In the genomic region with DNA sequence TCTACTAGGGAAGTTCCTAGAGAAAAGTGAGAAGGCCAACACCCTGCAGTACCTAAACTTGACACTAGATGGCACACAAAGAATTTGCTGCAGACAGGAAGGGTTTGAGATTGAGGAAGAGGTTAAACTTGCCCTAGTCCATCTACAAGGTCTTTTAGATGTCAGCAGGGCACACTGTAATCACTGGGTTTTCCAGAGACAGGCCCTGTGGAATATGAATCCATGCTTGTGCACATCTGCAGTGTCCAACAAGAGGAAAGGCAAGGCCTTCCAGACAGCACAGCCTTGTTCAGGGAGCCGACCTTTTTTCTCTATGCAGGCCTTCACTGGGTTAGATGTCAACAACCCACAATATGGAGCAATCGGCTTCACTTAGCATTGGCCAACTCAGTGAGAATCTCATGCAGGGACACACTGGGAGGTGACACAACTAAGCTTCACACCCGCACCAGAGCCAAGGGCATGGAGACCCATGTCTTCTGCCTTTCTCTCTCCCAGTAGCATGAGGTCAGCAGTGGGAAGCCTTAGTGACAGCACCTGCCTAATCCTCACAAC, we compare ENCODE assay signal across 8 mouse cellular contexts. TPM values are rescaled to one million over a fixed set of nuclear protein-coding genes. Genes with fewer than 3 reads are reported as not detected.
A peak's percentile ranks its signal among the peaks of the same experiment; 100 is the strongest.
DNase-seq lines count a peak whose midpoint lies in the region; ATAC-seq and TF ChIP-seq lines count a peak whose summit lies in the region.

No protein-coding gene starts in this region.

- H3K27ac ChIP-seq in forebrain, embryonic 15.5 days (replicated peaks): no peak overlapping the region
- H3K27ac ChIP-seq in intestine, embryonic 16.5 days (ENCODE audit: low read length): 0 out of 2 replicates have a peak overlapping the region, but pooled peaks have one; percentile 17
- peak overlapping the region; percentile 46 for H3K27ac ChIP-seq in liver, embryonic 15.5 days (replicated peaks)
- no peak overlapping the region for H3K27ac ChIP-seq in neural tube, embryonic 12.5 days

- WGBS in forebrain, embryonic 15.5 days: 89% methylated on average over 3 of the region's 3 CpGs
- 83% methylated on average over 3 of the region's 3 CpGs for WGBS in intestine, embryonic 16.5 days
- 52% methylated on average over 3 of the region's 3 CpGs for WGBS in liver, embryonic 15.5 days (ENCODE audit: insufficient replicate concordance)
- 83% methylated on average over 3 of the region's 3 CpGs for WGBS in neural tube, embryonic 12.5 days

- peak; percentile 82 to 83 for DNase-seq in B cell, adult 2 months
- peak; percentile 54 for DNase-seq in G1E (ENCODE audit: low spot score)
- DNase-seq in cerebellum, adult 11-12 months: peak; percentile 40
- no peak for DNase-seq in ovary, postnatal 10 days (ENCODE audit: low spot score)

- no peak overlapping the region for H3K9ac ChIP-seq in forebrain, embryonic 15.5 days (replicated peaks)
- H3K9ac ChIP-seq in intestine, embryonic 16.5 days (ENCODE audit: low read depth, low read length): no peak overlapping the region
- no peak overlapping the region for H3K9ac ChIP-seq in liver, embryonic 15.5 days
- H3K9ac ChIP-seq in neural tube, embryonic 12.5 days: no peak overlapping the region

- peaks cover 95% of the 10 kb centered on the region for H3K36me3 ChIP-seq in G1E (replicated peaks)
- H3K36me3 ChIP-seq in forebrain, embryonic 15.5 days: peaks cover 30% of the 10 kb centered on the region
- H3K36me3 ChIP-seq in intestine, embryonic 16.5 days (ENCODE audit: control insufficient read depth, insufficient read depth, low read length): 0 out of 2 replicates have a peak, but pooled peaks cover 8% of the 10 kb centered on the region
- H3K36me3 ChIP-seq in liver, embryonic 15.5 days (replicated peaks): peaks cover 45% of the 10 kb centered on the region
- H3K36me3 ChIP-seq in neural tube, embryonic 12.5 days: peaks cover 26% of the 10 kb centered on the region

- peaks cover 54% of the 10 kb centered on the region for H3K4me1 ChIP-seq in G1E (ENCODE audit: insufficient read depth, low read depth, low read length)
- no peaks in the 10 kb centered on the region for H3K4me1 ChIP-seq in forebrain, embryonic 15.5 days
- H3K4me1 ChIP-seq in intestine, embryonic 16.5 days (ENCODE audit: control insufficient read depth, insufficient read depth, low read length): no peaks in the 10 kb centered on the region; the same call in 1 of the 2 replicates
- H3K4me1 ChIP-seq in liver, embryonic 15.5 days (replicated peaks): peaks cover 33% of the 10 kb centered on the region
- H3K4me1 ChIP-seq in neural tube, embryonic 12.5 days: no peaks in the 10 kb centered on the region

- H3K4me2 ChIP-seq in forebrain, embryonic 15.5 days (replicated peaks): no peak overlapping the region
- no peak overlapping the region for H3K4me2 ChIP-seq in intestine, embryonic 16.5 days (ENCODE audit: low read depth, low read length)
- H3K4me2 ChIP-seq in liver, embryonic 15.5 days: no peak overlapping the region
- H3K4me2 ChIP-seq in neural tube, embryonic 12.5 days (replicated peaks): no peak overlapping the region

- no peak overlapping the region for H3K4me3 ChIP-seq in G1E (ENCODE audit: low read depth, low read length)
- H3K4me3 ChIP-seq in forebrain, embryonic 15.5 days: no peak overlapping the region
- H3K4me3 ChIP-seq in intestine, embryonic 16.5 days (ENCODE audit: low read length): no peak overlapping the region
- no peak overlapping the region for H3K4me3 ChIP-seq in liver, embryonic 15.5 days (replicated peaks)
- H3K4me3 ChIP-seq in neural tube, embryonic 12.5 days: no peak overlapping the region

- peak; percentile 91 for TF ChIP-seq CTCF in G1E (IDR thresholded peaks at IDR 0.05; ENCODE audit: low read depth, low read length)

- ATAC-seq in G1E (ENCODE audit: extremely low read depth, insufficient number of reproducible peaks, low FRiP score, poor library complexity, severe bottlenecking): 0 out of 2 replicates have a peak, but pooled peaks have one; percentile 40
- peak; percentile 30; the same call in 1 of the 2 replicates for ATAC-seq in forebrain, embryonic 15.5 days (replicated peaks)
- ATAC-seq in intestine, embryonic 16.5 days: peak; percentile 33
- ATAC-seq in liver, embryonic 15.5 days (ENCODE audit: insufficient read depth): no peak; the same call in 1 of the 2 replicates
- 0 out of 2 replicates have a peak, but pooled peaks have one; percentile 9 for ATAC-seq in neural tube, embryonic 12.5 days (ENCODE audit: low FRiP score, low read depth)

- H3K9me3 ChIP-seq in G1E (replicated peaks): no peaks in the 10 kb centered on the region
- no peaks in the 10 kb centered on the region for H3K9me3 ChIP-seq in forebrain, embryonic 15.5 days
- H3K9me3 ChIP-seq in intestine, embryonic 16.5 days (ENCODE audit: control insufficient read depth, low read length): no peaks in the 10 kb centered on the region
- no peaks in the 10 kb centered on the region for H3K9me3 ChIP-seq in liver, embryonic 15.5 days (replicated peaks)
- H3K9me3 ChIP-seq in neural tube, embryonic 12.5 days: no peaks in the 10 kb centered on the region

- no peaks in the 10 kb centered on the region for H3K27me3 ChIP-seq in G1E (ENCODE audit: insufficient read depth, low read length)
- no peaks in the 10 kb centered on the region for H3K27me3 ChIP-seq in forebrain, embryonic 15.5 days
- H3K27me3 ChIP-seq in intestine, embryonic 16.5 days (replicated peaks; ENCODE audit: control insufficient read depth, insufficient read depth, low read length): no peaks in the 10 kb centered on the region
- H3K27me3 ChIP-seq in liver, embryonic 15.5 days: no peaks in the 10 kb centered on the region
- no peaks in the 10 kb centered on the region for H3K27me3 ChIP-seq in neural tube, embryonic 12.5 days (replicated peaks)

RNA-seq across cellular contexts. Expression of a gene that starts 16.0 kb away (rescaled TPM):
- total RNA-seq in G1E (2014; fragmentation: Nextera tagmentation) (133 and 158 TPM in 2 replicates), G1E (2017) (432 and 545 TPM in 2 replicates)
- polyA plus RNA-seq in G1E (2012): 1,504 and 2,083 TPM in 2 replicates
- 195 and 209 TPM in 2 replicates for polyA plus RNA-seq in forebrain, embryonic 15.5 days (2015; fragmentation: Nextera tagmentation; extraction: Ambion mirVana)
- polyA plus RNA-seq in intestine, embryonic 16.5 days (2015; fragmentation: Nextera tagmentation; extraction: Ambion mirVana): 314 and 329 TPM in 2 replicates
- polyA plus RNA-seq in liver, embryonic 15.5 days (2015; fragmentation: Nextera tagmentation; extraction: Ambion mirVana): 106 and 116 TPM in 2 replicates
- 188 and 189 TPM in 2 replicates for polyA plus RNA-seq in neural tube, embryonic 12.5 days (2016; fragmentation: Nextera tagmentation; extraction: Ambion mirVana)

RNA-seq across cellular contexts. Expression of a gene that starts 41.2 kb away (rescaled TPM):
- total RNA-seq in G1E (2014; fragmentation: Nextera tagmentation): 18.6 and 19.3 TPM in 2 replicates
- total RNA-seq in G1E (2017): 27.4 and 38.5 TPM in 2 replicates
- polyA plus RNA-seq in G1E (2012): 12.0 and 12.2 TPM in 2 replicates
- 26.4 and 28.2 TPM in 2 replicates for polyA plus RNA-seq in forebrain, embryonic 15.5 days (2015; fragmentation: Nextera tagmentation; extraction: Ambion mirVana)
- 20.6 and 22.0 TPM in 2 replicates for polyA plus RNA-seq in intestine, embryonic 16.5 days (2015; fragmentation: Nextera tagmentation; extraction: Ambion mirVana)
- 9.4 and 10.7 TPM in 2 replicates for polyA plus RNA-seq in liver, embryonic 15.5 days (2015; fragmentation: Nextera tagmentation; extraction: Ambion mirVana)
- 29.7 and 33.5 TPM in 2 replicates for polyA plus RNA-seq in neural tube, embryonic 12.5 days (2016; fragmentation: Nextera tagmentation; extraction: Ambion mirVana)

Comparison
In these comparisons a context has a peak if more than half of its experiments do, and no peak if none do; other contexts are left out.
1. H3K27ac ChIP-seq: peak in intestine, embryonic 16.5 days (single experiment) and liver, embryonic 15.5 days (single experiment); none in forebrain, embryonic 15.5 days (single experiment) and neural tube, embryonic 12.5 days (single experiment).